Mouse (Mus musculus): ENCODE results near the gene Atp1b3.
A peak's percentile ranks its signal among the peaks of the same experiment; 100 is the strongest.

Gene Atp1b3

DNA sequence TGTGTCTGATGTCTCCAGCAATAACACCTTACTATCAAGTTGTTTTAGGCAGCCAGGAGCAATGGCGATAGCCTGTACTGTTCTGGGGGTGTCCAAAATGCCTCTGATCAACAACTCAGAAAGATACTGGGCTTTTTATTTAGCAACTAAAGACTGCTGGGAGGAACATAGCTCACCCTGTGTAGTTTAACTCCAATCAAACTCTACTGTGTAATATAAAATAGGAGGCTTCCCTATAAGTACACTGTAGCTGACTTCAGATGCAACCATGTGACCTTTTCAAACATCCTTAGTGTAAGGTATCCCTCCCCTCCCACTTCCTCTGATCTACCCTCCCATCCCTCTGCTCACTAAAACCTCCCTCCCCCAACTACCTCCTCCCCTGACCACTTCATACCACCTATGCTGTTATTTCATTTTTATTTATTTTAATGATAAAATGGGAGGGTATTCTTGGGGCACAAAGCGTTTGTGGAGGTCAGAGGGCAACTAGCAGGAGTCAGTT lies 29.5 kb upstream of the Atp1b3 start:
- Histone ChIP-seq H3K4me3 (replicated peaks; ENCODE audit: low read length) (no peak overlapping the region), H3K36me3 (ENCODE audit: insufficient read depth, low read length) (no peaks in the 10 kb centered on the region), H3K9me3 (ENCODE audit: low read length) (no peaks in the 10 kb centered on the region), H3K27me3 (ENCODE audit: insufficient read depth, low read length) (no peaks in the 10 kb centered on the region), H3K4me1 (replicated peaks; ENCODE audit: low read depth, low read length) (peaks cover 44% of the 10 kb centered on the region)
- no peak for TF ChIP-seq NANOG (IDR thresholded peaks at IDR 0.05; ENCODE audit: borderline replicate concordance, low read length)
- no peak for TF ChIP-seq CTCF (conservative IDR thresholded peaks at IDR 0.05; ENCODE audit: low read length)
- no peak for TF ChIP-seq POU5F1 (IDR thresholded peaks at IDR 0.05; ENCODE audit: borderline replicate concordance, low read length)

DNA sequence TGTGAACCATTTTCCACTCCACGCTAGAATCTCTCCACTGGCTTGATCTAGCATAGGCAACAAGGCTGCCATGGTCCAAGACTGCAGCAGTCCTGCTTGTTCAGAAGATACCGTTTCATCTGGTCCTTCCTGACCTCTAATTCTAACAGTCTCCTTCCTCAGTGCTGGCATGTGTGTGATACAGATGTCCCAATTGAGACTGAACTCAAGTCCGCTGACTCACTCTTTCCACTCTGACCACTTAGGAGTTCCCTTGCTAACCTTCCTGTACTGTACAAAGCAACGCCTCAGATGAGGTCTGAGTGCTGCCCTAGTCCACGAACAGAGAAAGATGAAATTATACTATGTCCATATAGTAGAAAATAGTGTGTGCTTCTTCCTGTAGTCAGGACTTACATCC lies 28.9 kb upstream of the Atp1b3 start:
- no peak overlapping the region for H3K4me3 ChIP-seq (replicated peaks; ENCODE audit: low read length)
- H3K36me3 ChIP-seq (ENCODE audit: insufficient read depth, low read length) = no peaks in the 10 kb centered on the region
- no peaks in the 10 kb centered on the region for H3K9me3 ChIP-seq (ENCODE audit: low read length)
- H3K4me1 ChIP-seq (replicated peaks; ENCODE audit: low read depth, low read length) = peaks cover 37% of the 10 kb centered on the region
- TF ChIP-seq NANOG (IDR thresholded peaks at IDR 0.05; ENCODE audit: borderline replicate concordance, low read length) (no peak), CTCF (conservative IDR thresholded peaks at IDR 0.05; ENCODE audit: low read length) (no peak), POU5F1 (IDR thresholded peaks at IDR 0.05; ENCODE audit: borderline replicate concordance, low read length) (no peak)
- no peaks in the 10 kb centered on the region for H3K27me3 ChIP-seq (ENCODE audit: insufficient read depth, low read length)

DNA sequence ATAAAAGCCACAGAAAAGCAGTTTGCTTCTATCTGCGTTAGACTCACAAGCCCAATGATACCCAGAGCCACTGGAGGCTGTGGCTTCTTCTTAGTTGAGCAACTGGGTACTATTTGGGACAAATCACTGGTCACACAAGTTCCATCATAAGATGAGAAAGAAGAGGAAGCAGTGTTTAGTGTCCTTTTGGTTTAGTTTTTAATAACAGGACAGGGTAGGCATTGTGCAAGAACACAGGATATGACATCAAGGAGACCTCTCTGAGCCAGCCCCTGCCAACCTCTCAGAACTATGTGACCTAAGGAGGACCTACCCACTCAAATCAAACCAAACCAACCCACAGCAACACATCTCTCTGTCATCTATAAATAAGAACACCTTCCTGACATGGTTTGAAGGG lies 27.7 kb upstream of the Atp1b3 start:
- no peaks in the 10 kb centered on the region for H3K27me3 ChIP-seq (ENCODE audit: insufficient read depth, low read length)
- peaks cover 25% of the 10 kb centered on the region for H3K4me1 ChIP-seq (replicated peaks; ENCODE audit: low read depth, low read length)
- H3K36me3 ChIP-seq (ENCODE audit: insufficient read depth, low read length) = no peaks in the 10 kb centered on the region
- no peak for TF ChIP-seq NANOG (IDR thresholded peaks at IDR 0.05; ENCODE audit: borderline replicate concordance, low read length)
- no peak for TF ChIP-seq POU5F1 (IDR thresholded peaks at IDR 0.05; ENCODE audit: borderline replicate concordance, low read length)
- no peak for TF ChIP-seq CTCF (conservative IDR thresholded peaks at IDR 0.05; ENCODE audit: low read length)
- H3K9me3 ChIP-seq (ENCODE audit: low read length) = no peaks in the 10 kb centered on the region
- H3K4me3 ChIP-seq (replicated peaks; ENCODE audit: low read length) = no peak overlapping the region

- Histone ChIP-seq H3K27me3 (ENCODE audit: insufficient read depth, low read length) (no peaks in the 10 kb centered on the region; the same call in 1 of the 2 replicates), H3K9me3 (ENCODE audit: low read length) (no peaks in the 10 kb centered on the region), H3K4me1 (replicated peaks; ENCODE audit: low read depth, low read length) (peaks cover 53% of the 10 kb centered on the region), H3K4me3 (replicated peaks; ENCODE audit: low read length) (no peak overlapping the region), H3K36me3 (ENCODE audit: insufficient read depth, low read length) (no peaks in the 10 kb centered on the region)
- TF ChIP-seq NANOG (IDR thresholded peaks at IDR 0.05; ENCODE audit: borderline replicate concordance, low read length) (no peak), POU5F1 (IDR thresholded peaks at IDR 0.05; ENCODE audit: borderline replicate concordance, low read length) (no peak), CTCF (conservative IDR thresholded peaks at IDR 0.05; ENCODE audit: low read length) (no peak)
Measured at GRCm38 (mm10) chr9:96383714-96384487, 19.7 kb upstream of the Atp1b3 start.

- Histone ChIP-seq H3K4me1 (replicated peaks; ENCODE audit: low read depth, low read length) (peaks cover 53% of the 10 kb centered on the region), H3K4me3 (replicated peaks; ENCODE audit: low read length) (no peak overlapping the region), H3K9me3 (ENCODE audit: low read length) (no peaks in the 10 kb centered on the region), H3K27me3 (ENCODE audit: insufficient read depth, low read length) (no peaks in the 10 kb centered on the region; the same call in 1 of the 2 replicates), H3K36me3 (ENCODE audit: insufficient read depth, low read length) (no peaks in the 10 kb centered on the region)
- no peak for TF ChIP-seq NANOG (IDR thresholded peaks at IDR 0.05; ENCODE audit: borderline replicate concordance, low read length)
- no peak for TF ChIP-seq CTCF (conservative IDR thresholded peaks at IDR 0.05; ENCODE audit: low read length)
- no peak for TF ChIP-seq POU5F1 (IDR thresholded peaks at IDR 0.05; ENCODE audit: borderline replicate concordance, low read length)
Measured at GRCm38 (mm10) chr9:96382756-96383155, 18.5 kb upstream of the Atp1b3 start.

DNA sequence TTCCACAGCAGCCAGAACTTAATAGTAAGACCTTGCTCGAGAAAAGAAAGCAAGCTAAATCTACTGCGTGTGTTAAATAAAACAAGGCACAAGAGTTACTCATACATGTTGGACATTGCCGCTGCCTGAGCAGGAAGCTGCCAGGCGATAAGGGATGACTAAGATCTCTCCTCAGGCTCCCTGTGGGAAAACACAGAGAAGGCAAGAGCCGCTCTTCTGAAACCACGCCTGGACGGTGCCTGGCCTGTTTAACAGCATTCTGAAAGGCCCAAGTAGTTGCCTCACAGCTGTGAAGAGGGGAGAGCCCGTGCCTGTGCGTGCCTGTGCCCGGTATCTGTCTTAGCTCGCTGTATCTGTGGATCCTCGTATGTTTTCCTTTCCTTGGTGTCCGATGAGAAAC lies 17.2 kb upstream of the Atp1b3 start:
- H3K27me3 ChIP-seq (ENCODE audit: insufficient read depth, low read length) = no peaks in the 10 kb centered on the region; the same call in 1 of the 2 replicates
- TF ChIP-seq CTCF (conservative IDR thresholded peaks at IDR 0.05; ENCODE audit: low read length) (no peak), POU5F1 (IDR thresholded peaks at IDR 0.05; ENCODE audit: borderline replicate concordance, low read length) (no peak), NANOG (IDR thresholded peaks at IDR 0.05; ENCODE audit: borderline replicate concordance, low read length) (no peak)
- no peaks in the 10 kb centered on the region for H3K9me3 ChIP-seq (ENCODE audit: low read length)
- H3K4me3 ChIP-seq (replicated peaks; ENCODE audit: low read length) = 0 out of 2 replicates have a peak overlapping the region, but pooled peaks have one; percentile 7
- peaks cover 53% of the 10 kb centered on the region for H3K4me1 ChIP-seq (replicated peaks; ENCODE audit: low read depth, low read length)
- H3K36me3 ChIP-seq (ENCODE audit: insufficient read depth, low read length) = no peaks in the 10 kb centered on the region

- Histone ChIP-seq H3K9me3 (ENCODE audit: low read length) (no peaks in the 10 kb centered on the region), H3K4me1 (replicated peaks; ENCODE audit: low read depth, low read length) (peaks cover 35% of the 10 kb centered on the region), H3K36me3 (ENCODE audit: insufficient read depth, low read length) (no peaks in the 10 kb centered on the region), H3K4me3 (replicated peaks; ENCODE audit: low read length) (no peak overlapping the region), H3K27me3 (ENCODE audit: insufficient read depth, low read length) (no peaks in the 10 kb centered on the region; the same call in 1 of the 2 replicates)
- no peak for TF ChIP-seq POU5F1 (IDR thresholded peaks at IDR 0.05; ENCODE audit: borderline replicate concordance, low read length)
- no peak for TF ChIP-seq CTCF (conservative IDR thresholded peaks at IDR 0.05; ENCODE audit: low read length)
- TF ChIP-seq NANOG (IDR thresholded peaks at IDR 0.05; ENCODE audit: borderline replicate concordance, low read length) = no peak
Measured at GRCm38 (mm10) chr9:96379551-96379950, 15.3 kb upstream of the Atp1b3 start.

DNA sequence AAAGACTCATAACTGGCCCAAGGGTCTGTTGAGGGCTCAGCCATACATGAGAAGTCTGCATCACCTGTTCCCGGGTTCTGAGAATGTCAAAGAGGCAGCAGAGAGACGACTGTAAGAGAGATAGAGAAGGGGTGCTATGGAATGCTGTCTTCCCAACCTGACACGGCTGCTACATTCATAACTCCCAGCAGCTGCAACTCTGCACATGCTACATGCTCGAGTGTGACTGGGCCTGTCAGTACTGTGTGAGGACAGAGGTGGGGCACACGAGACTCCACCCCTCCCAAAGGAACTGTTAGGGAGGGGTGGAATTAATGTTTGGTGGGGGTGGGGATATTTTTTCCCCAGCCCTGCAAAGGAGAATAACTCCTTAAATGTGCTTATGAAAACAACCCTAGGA lies 14.5 kb upstream of the Atp1b3 start:
- Histone ChIP-seq H3K36me3 (ENCODE audit: insufficient read depth, low read length) (no peaks in the 10 kb centered on the region), H3K27me3 (ENCODE audit: insufficient read depth, low read length) (no peaks in the 10 kb centered on the region; the same call in 1 of the 2 replicates), H3K4me3 (replicated peaks; ENCODE audit: low read length) (no peak overlapping the region), H3K4me1 (replicated peaks; ENCODE audit: low read depth, low read length) (peaks cover 34% of the 10 kb centered on the region), H3K9me3 (ENCODE audit: low read length) (no peaks in the 10 kb centered on the region)
- no peak for TF ChIP-seq NANOG (IDR thresholded peaks at IDR 0.05; ENCODE audit: borderline replicate concordance, low read length)
- TF ChIP-seq CTCF (conservative IDR thresholded peaks at IDR 0.05; ENCODE audit: low read length) = no peak
- TF ChIP-seq POU5F1 (IDR thresholded peaks at IDR 0.05; ENCODE audit: borderline replicate concordance, low read length) = no peak

Data from E14TG2a.4 (cell line).